Mouse (Mus musculus): ENCODE data around the gene Sfmbt1. TPM values are rescaled to one million over a fixed set of nuclear protein-coding genes. Genes with fewer than 3 reads are reported as not detected.
"Not testable (repeated sequence)": the region's sequence is repeated elsewhere in the genome, so short reads cannot be mapped to it uniquely, and the experiment has no call there.

Gene Sfmbt1
- total RNA-seq, 2 experiments from 2014 or later, result 32.3 to 33.0 TPM

DNA sequence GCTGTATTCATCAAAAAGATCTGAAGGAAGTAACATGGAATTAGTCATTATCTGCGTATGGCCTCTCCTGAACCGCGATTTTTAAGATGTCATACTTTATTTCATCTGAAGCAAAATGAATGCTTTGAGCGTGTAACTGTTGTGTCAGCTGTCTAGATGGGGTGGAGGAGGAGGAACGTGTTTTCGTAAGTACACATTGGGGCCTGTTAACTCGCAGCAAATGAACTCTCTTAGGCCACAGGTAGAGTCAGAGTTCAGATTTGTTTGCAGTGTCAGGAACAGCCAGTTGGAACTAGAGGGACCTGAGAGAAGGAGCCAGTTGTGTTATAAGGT is 2.3 kb downstream of the Sfmbt1 start:
- DNase-seq, result no peak

DNA sequence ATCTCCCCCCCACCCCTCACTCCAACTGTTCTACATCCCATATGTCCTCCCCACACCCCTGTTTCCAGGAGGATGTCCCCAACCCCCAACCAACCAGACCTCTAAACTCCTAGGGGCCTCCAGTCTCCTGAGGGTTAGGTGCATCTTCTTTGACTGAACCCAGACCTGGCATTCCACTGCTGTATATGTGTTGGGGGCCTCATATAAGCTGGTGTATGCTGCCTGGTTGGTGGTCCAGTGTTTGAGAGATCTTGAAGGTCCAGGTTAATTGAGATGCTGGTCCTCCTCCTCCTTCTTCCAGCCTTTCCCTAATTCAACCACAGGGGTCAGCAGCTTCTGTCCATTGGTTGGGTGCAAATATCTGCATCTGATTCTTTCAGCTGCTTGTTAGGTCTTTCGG is 4.0 kb downstream of the Sfmbt1 start:
- DNase-seq, result not testable (repeated sequence)

DNA sequence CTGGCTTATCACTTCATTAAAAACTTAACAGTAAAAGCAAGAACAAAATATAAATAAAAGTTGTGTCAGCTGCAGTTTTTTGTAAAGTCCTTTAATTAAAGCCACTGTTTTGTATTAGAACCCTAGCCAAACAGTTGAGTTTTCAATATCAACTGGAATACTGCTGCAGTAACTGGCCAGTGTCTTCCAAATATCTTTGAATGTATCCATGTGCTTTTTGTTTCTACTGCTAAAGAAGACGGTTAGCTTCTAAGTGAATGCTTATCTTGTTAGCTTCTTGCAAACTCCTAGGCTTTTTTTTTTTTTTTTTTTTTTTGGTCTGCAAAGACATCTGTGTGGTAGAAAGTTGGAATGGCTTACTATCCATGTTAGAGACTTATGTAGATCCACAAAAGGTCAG is 4.9 kb downstream of the Sfmbt1 start:
- DNase-seq, result no peak

DNA sequence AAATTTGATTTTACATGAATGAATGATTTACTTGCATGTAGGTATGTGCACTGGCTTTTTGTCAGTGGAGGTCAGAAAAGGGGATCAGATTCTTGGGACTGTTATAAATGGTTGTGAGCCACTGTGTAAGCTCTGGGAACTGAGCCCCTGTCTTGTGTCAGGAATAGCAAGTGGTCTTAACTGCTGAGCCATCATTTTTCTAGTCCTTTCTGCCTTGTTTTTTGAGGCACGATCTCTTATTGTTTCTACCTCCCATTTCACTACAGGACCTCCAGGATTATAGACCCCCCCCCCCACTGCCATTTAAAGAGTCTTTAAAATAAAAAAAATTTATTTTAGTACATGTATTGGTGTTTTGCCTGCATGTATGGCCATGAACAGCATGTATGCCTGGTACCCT is 7.2 kb downstream of the Sfmbt1 start:
- DNase-seq, result no peak

DNA sequence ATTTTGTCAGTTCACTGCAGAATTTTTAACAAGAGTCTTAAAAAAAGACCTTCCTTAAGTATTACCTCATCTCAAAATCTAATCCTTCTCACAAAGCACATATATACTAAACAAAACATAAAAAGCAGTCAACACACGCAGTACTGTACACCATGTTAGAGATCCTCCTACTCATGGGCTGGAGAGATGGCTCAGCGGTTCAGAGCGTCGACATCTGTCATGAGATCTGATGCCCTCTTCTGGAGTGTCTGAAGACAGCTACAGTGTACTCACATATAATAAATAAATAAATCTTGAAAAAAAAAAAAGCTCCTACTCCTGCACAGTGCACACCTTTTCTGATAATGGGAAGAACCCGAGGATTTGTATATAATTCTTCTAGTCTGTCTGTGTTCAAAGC is 7.8 kb downstream of the Sfmbt1 start:
- no peak for DNase-seq

DNA sequence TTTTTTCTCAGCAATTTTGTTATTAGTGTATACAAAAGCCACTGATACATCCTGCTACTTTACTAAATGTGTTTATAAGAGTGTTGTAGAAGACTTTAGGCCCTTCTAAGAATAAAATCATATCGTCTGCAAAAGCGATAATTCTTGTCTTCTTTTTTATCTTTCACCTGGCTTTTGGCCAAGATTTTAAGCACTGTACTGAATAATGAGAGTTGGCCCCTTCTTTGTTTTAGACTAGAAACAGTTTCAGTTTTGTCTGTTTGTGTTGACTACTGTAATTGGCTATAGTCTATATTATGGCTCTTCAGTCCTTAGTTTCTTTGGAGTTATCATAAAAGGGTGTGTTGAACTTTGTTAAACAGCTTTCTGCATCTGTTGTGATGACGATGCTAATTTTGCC is 17.2 kb downstream of the Sfmbt1 start:
- DNase-seq, result no peak

DNA sequence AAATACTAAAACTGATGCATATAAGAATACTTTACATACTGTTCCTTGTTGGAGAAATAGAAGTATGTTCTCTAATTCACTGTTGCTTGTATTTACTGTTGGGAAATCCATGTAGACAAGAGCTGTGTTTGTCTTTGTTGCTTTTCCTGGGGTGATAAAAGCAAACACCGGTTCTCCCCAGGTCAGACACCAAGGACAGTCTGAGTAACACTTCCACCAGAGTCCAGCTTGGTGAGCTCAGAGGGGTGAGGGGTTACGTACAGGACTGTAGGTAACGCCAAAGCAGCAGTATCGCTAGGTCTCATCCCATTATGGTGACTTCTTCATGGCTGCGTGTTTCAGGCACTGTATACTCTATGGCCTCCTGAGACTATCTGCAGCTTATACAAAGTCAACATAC is 20.0 kb downstream of the Sfmbt1 start:
- DNase-seq, result no peak

DNA sequence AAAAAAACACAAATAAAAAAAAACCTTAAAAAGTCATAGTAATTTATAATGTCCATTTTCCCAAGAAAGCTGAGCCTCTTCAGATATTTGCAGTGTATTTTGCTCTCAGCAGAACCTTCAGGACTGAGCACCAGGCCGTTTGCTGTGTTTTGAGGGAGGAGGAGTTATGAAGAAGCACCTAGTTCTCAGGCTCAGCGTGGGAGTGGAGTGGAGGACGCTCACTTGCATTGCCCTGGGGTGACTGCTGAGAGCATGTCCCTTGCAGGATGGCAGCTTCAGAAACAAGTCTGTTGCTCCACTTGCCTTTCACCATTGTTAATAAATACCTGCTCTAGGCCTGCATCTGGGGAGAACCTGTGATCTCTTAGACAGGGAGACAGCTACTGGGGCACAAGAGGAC is 21.2 kb downstream of the Sfmbt1 start:
- no peak for DNase-seq

DNA sequence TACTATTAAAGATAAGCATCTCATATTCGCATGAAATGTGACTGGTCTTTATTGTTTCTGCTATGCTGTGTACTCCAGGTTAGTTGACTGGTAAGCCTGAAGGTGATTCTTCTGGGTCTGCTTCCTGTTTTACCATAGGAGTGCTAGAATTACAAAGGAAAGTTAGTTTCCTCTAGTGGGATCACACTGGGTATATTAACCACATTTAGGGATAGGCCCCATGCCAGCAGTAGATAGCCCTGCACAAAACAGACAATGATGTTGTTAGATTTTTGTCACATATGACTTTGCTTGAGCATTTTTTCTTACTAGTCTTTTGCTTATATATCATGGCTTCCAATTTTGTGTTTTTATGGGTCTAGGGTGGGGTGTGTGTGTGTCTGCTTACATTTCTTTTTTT is 21.8 kb downstream of the Sfmbt1 start:
- DNase-seq, result no peak

DNA sequence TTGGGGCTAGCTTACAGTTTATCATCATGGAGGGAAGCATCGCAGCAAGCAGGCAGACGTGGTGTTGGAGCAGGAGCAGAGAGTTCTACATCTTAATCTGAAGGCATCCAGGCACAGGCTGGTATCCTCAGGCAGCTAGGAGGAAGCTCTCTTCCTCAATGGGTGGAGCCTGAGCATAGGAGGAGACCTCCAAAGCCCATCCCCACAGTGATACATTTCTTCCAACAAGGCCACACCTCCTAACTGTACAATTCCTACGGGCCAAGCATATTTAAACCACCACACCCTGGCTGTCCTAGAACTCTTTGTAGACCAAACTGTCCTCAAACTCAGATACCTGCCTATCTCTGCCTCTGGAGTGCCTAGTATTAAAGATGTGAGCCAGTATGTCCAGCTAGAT is 29.2 kb downstream of the Sfmbt1 start:
- no peak for DNase-seq

DNA sequence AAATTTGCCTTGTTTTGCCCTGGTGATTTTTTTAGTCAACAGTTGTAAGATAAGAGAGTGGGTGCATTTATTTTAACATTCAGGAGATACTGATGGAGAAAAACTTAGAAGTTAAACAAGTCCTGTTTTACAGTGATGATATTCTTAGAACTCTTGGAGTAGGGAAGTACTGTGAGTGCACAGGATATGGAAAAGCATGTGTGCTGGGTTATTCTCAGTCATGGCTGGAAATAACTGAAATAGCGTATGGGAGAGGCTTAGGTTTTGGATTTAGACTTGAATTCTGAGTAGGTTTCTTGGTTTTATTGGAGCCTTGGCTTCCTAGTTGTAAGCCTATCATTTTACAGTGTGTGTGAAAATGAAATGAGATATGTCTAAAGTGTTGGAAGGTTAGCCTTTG is 31.5 kb downstream of the Sfmbt1 start:
- DNase-seq, result no peak

DNA sequence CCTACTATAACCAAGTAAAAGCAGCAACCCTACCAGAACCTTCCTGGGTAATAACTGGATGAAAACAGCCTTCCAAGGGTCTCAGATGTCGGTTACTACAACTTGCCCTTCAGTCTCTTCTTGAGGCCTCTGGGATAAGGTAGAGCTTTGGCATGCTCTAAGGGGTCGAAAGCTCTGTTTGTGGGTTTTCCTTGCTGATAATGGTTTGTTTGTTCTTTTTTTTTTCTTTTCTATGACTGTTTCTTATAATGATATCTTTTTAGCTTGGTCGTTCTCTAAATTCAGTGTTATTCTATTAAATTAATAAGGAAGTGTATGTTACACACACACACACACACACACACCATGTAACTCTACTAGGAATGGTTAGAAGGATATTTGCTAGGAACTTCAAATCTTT is 42.6 kb downstream of the Sfmbt1 start:
- DNase-seq, result no peak

DNA sequence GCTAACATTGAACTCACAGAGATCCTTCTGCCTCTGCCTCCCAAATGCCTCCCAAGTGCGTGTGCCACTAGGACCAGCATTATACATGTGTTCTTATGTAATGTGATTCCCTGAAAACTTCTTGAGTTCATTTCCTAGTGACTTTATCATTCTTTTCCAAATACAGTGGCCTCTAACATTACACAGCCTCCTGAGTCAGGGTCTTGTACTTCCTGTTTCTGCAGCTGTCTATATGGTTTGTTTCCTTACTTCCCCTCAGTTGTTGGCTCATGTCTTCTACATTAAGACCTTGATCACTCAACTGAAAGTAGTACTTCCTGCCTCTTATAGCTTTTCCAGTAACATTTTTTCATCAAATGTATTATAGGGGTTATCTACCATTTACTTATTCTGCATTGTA is 46.6 kb downstream of the Sfmbt1 start:
- DNase-seq, result no peak

DNA sequence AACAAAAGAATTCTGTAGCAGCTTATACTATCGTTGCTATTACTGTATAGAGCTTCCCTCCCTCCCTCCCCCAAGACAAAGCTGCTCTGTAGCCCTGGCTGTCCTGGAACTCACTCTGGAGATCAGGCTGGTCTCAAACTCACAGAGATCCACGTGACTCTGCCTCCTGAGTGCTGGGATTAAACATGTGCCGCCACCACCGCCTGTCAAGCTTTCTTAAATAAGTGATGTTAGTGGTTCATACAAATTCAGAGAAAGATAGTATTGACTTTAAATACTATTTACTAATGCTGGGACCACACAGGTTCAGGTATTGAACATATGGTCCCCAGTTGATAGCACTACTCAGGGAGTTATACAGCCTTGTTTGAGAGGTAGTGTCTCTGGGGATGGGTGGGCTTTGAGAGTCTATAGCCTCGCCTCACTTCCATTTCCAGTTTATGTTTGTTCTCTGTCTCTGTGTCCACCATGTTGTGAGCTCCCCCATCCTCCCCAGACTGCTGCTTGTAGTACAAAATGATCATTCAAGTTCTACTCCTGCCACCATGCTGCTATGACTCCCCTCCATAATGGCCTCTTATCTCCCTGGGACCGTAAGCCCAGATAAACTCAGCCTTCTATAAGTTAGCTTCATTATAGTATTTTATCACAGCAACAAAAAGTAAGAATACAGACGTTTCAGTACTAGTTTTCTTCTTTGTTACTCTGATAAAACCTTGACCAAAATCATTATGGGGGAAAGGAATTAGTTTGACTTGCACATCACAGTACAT is 47.7 kb downstream of the Sfmbt1 start:
- DNase-seq, result no peak

DNA sequence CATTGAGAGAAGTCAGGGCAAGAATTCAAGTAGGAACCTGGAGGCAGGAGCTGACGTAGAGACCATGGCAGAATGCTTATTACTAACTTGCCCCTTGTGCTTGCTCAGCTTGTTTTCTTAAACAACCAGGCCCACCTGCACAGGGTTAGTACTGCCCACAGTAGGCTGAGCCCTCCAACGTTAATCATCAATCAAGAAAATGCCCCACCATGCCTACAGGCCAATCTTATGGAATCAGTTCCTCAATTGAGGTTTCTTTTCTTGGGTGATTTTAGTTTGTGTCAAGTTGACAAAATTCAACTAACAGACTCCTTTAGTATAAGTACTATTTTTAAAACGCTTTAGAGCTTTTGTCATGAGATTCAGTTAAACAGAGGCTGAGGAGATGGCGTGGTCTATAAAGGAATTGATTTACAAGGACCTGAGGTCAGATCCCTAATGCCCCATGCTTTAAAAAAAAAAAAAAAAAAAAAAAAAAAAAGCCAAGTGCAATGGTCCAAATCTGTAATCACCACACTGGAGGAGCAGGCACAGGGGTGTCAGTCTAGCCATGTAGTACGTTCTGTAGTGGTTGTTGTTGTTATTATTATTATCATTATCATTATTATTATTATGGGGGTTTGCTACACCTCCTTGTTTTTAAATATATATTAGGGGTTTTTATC is 48.4 kb downstream of the Sfmbt1 start:
- DNase-seq, result no peak

DNA sequence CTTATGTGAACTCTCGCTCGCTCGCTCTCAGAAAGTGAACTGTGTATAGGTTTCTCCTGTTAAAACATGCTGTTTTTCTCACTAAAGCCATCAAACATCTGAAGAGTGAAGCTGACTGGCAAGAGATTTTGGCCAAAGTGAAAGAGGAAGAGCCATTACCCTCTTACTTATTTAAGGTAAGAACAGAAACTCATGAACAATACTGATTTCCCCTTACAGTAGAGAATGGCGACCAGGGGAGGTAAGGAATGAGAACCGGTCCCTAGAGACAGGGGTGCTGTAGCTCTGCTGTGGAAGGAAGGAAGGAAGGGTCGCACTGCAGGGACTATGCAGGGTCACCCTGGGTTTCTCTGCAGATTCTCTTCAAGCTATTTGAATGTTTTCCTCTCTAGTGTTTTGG is 70.0 kb downstream of the Sfmbt1 start:
- no peak for DNase-seq

DNA sequence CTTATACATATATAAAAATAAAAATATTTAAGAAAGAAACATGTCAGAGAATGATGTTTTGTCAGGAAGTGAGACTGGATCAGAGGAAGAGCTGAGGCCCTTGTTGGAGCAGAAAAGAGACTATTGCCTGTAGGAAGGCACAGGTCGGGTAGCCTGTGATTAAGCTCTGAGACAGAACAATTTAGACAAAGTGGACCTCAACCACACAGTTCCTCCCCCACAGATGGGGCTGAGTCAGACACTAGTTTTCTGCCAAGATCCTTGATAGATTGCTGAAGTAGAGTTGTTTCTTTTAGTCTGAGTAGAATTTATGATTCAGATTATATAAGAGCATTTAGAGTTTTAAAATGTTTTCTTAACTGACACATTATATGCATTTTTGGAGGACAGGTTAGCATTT is 74.8 kb downstream of the Sfmbt1 start:
- DNase-seq, result peak in 1 of 2 experiments; percentile 9

DNA sequence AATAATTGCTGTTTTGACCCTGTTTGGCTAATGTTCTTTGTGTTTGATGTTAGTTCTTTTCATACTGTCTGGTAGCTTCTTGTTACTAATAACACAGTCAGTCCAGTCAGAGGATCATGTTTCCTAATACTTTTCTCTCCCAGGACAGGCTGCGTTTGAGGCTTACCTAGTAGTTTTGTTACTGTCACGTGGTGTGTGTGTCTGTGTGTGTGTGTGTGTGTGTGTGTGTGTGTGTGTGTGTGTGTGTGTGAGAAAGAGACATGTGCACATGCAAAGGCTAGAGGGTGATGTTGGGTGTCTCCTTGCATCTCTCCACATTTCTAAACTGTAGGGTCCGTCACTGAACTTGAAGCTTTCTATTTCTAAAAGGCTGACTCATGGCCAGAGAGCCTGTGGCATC is 78.2 kb downstream of the Sfmbt1 start:
- DNase-seq, result no peak

DNA sequence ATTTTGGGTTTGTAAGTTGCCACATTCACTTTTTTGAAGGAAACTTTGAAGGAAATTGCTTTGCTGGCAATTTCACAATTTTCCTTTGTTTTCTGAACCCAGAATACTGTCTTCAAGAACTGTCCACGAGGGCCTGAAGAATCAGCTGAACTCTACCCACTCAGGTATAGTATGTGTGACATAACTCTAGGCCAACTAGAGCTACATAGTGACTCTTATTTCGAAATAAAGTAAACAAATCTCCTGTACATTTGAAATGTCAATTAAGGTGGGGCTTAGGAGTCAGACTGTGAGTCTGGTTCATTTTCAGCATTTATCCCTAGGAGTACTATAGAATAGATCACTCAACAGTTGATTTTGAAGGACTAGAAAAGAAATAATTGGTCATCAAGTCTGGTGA is 87.1 kb downstream of the Sfmbt1 start:
- no peak for DNase-seq

DNA sequence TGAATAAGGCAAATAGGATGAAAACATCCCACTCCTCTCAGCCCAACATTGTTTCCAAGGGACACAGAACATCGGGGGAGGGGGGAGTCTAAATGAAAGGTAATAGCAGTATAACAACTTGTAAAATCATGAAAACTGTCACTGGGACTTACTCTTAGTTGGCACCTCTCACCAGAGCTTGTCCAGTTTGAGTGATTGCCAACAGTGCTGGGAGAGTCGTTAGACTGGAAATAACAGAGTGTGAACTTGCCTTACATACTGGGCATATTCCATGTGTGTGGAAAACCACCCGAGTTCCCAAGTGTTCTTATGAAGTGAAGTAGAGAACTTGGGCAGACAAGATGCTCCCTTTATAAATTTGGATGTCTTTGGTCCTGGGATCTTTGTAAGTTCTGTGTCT is 106.5 kb downstream of the Sfmbt1 start:
- no peak for DNase-seq

DNA sequence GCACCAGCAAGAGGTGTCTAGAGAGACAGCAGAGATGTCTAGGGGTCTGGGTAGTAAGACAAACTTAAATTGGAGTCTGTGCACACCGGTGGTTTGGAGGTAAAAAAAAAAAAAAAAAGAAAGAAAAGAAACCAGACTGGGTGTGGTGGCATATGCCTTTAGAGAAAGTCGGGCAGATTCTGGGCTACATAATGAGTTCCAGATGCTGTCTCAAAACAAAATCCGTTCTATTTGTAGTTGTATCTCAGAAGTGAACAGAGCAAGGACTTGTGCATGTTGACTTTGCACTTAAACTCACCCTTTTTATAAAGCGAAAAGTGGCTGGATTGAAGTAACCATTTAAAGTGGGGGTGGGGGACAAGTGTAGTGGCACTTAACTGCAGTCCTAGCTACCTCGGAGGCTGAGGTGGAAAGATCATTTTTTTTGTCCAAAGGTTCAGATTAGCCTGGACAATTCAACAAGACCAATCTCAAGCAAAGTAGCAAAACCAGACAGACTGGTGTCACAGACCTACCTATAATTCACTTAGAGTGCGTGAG is 109.9 kb downstream of the Sfmbt1 start:
- no peak for DNase-seq

DNA sequence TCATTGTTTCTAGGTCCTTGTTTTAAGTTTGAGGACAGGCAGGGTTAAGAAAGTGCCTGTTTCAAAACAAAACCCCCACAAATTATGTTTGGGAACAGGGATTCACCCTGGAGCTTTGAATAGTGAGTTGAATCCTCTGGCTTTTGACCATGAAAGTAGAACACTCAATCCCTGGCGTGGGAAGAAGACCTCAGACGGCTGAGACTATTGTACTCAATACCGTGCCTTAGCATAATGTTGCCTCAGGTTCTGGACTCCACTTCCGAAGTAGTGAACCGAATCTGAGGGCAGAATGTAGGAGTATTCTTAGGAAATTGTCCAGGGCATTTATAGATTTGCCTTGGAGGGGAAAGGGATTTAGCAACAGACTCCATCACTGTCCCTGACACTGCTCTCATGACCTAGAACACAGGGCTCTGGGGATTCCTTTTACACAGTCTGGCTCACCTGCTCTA is 110.4 kb downstream of the Sfmbt1 start:
- DNase-seq, result no peak

DNA sequence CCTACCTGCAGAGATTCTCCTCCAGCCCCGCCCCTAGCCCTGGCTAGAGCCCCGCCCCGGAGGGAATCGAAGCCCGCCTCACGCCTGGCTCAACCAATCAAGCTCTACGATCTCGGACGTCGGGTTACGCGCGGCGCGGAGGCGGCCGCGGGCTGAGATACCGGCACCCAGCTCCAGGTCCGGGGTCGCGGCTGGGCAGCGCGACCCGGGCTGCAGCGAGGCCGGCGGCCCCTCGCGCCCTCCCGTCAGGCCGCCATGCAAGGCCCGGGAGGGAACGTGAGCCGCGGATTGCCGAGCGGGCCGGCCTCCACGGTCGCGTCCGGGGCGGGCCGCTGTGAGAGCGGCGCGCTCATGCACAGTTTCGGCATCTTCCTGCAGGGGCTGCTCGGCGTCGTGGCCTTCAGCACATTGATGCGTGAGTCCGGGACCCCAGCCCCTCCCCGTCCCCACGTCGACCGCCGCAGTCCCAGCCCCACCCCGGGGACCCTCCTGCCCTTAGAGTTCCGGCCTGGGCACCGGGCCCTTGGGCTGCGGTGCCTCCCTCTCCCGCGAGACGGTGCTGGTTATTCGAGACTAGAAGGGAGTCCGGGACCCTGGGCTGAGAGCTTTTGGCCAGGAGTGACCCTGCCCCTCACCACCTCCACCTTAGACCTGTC is 111.0 kb downstream of the Sfmbt1 start, which contains the start of gene Tmem110:
TSS of gene Tmem110 (plus strand) at position 115 of the 656 bp plus-strand sequence.
- peak; percentile 86 for DNase-seq

All from layer of hippocampus, postnatal 36 days (tissue).